In the genomic region with DNA sequence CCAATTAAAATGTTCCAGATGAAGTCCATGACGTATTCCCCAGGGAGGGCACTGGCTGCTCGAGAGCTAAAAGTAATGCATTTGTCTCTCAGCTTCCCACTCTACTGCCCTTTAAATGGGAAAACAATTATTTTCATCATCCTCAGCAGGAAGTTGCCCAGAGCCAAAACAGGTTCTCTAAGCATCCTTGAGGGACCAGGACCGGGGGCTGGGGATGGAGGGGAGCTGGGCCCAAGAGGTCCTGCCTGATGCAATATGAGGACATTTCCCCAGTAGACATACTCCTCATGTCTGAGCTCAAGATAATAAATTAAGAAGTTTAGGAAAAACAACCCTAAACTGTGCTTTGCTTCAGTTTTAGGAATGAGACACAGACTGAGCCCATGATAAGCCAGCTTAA, we compare ENCODE assay signal across 26 mouse cellular contexts.
A peak's percentile ranks its signal among the peaks of the same experiment; 100 is the strongest.
DNase-seq lines count a peak whose midpoint lies in the region; ATAC-seq lines count a peak whose summit lies in the region.
"Had no signal": no experiment of that assay in that cellular context is flagged by ENCODE, and none has a peak within 500 bp of the region (broad histone marks: within the 10 kb centered on the region; RNA-seq: fewer than 3 reads in every experiment).

No protein-coding gene starts in this region.

- no peak overlapping the region for H3K9ac ChIP-seq in forebrain, embryonic 14.5 days (ENCODE audit: low read length)
- H3K9ac ChIP-seq: embryonic facial prominence, embryonic 15.5 days; forebrain, postnatal 0 days; hindbrain, embryonic 13.5 days had no signal

- WGBS in forebrain, embryonic 10.5 days, result 23% methylated on average over 3 of the region's 3 CpGs
- 11% methylated on average over 3 of the region's 3 CpGs for WGBS in forebrain, embryonic 14.5 days

- peak overlapping the region; percentile 84 for H3K27ac ChIP-seq in forebrain, embryonic 10.5 days
- no peak overlapping the region for H3K27ac ChIP-seq in forebrain, embryonic 14.5 days (ENCODE audit: low read depth, low read length)
- H3K27ac ChIP-seq: embryonic facial prominence, embryonic 15.5 days; heart, adult 2 months; hindbrain, embryonic 13.5 days had no signal

- H3K4me3 ChIP-seq in forebrain, embryonic 10.5 days, result no peak overlapping the region
- H3K4me3 ChIP-seq in forebrain, embryonic 14.5 days (ENCODE audit: low read depth, low read length), result no peak overlapping the region
- H3K4me3 ChIP-seq: embryonic facial prominence, embryonic 15.5 days; heart, adult 2 months; hindbrain, embryonic 13.5 days had no signal

- H3K4me2 ChIP-seq in forebrain, embryonic 14.5 days (ENCODE audit: low read length), result no peak overlapping the region
- H3K4me2 ChIP-seq: embryonic facial prominence, embryonic 15.5 days; heart, embryonic 11.5 days; hindbrain, embryonic 13.5 days had no signal

- no peaks in the 10 kb centered on the region for H3K36me3 ChIP-seq in forebrain, embryonic 10.5 days (replicated peaks)
- no peaks in the 10 kb centered on the region for H3K36me3 ChIP-seq in forebrain, embryonic 14.5 days (ENCODE audit: control insufficient read depth, insufficient read depth, low read length)
- H3K36me3 ChIP-seq: embryonic facial prominence, embryonic 15.5 days; G1E; hindbrain, embryonic 13.5 days had no signal

- no peak for ATAC-seq in forebrain, embryonic 14.5 days
- ATAC-seq: forebrain, postnatal 0 days; hindbrain, embryonic 16.5 days; inflammation-experienced regulatory T-cells, adult 6 months; intestine, embryonic 16.5 days had no signal

- H3K9me3 ChIP-seq in forebrain, embryonic 10.5 days, result peaks cover 10% of the 10 kb centered on the region
- H3K9me3 ChIP-seq in forebrain, embryonic 14.5 days (replicated peaks; ENCODE audit: control insufficient read depth, low read length), result 0 out of 2 replicates have a peak, but pooled peaks cover 3% of the 10 kb centered on the region
- H3K9me3 ChIP-seq: embryonic facial prominence, embryonic 15.5 days; G1E had no signal

- H3K4me1 ChIP-seq in forebrain, embryonic 10.5 days, result peaks cover 39% of the 10 kb centered on the region
- no peaks in the 10 kb centered on the region; the same call in 1 of the 2 replicates for H3K4me1 ChIP-seq in forebrain, embryonic 14.5 days (ENCODE audit: control insufficient read depth, insufficient read depth, low read length)

- DNase-seq in forebrain, embryonic 10.5 days (ENCODE audit: extremely low spot score, low spot score), result no peak
- no peak for DNase-seq in forebrain, embryonic 14.5 days (ENCODE audit: low spot score)
- DNase-seq in heart, adult 11 months, result peak; percentile 74
- no peak for DNase-seq in heart, adult 8-10 months (ENCODE audit: low spot score)
- DNase-seq in MN1 (ENCODE audit: low spot score), result peak; percentile 49
- DNase-seq in frontal cortex, postnatal 14 days (ENCODE audit: low spot score in 2 of 2), result no peak
- DNase-seq: adrenal gland, adult 2 months; adrenal gland, postnatal 14 days; B cell, adult 2 months; cerebellum, adult 11-12 months; cerebellum, adult 8-10 months; cerebellum, postnatal 10 days; cerebellum, postnatal 36 days; embryo, embryonic 11 days; forebrain, postnatal 0 days; gastrocnemius, postnatal 25 days; heart, adult 2 months; kidney, adult 18-20 months had no signal

- no peaks in the 10 kb centered on the region for H3K27me3 ChIP-seq in forebrain, embryonic 10.5 days (ENCODE audit: poor library complexity, severe bottlenecking)
- H3K27me3 ChIP-seq in forebrain, embryonic 14.5 days (replicated peaks; ENCODE audit: control insufficient read depth, insufficient read depth, low read length), result no peaks in the 10 kb centered on the region
- H3K27me3 ChIP-seq: CH12.LX; embryonic facial prominence, embryonic 15.5 days; hindbrain, embryonic 13.5 days had no signal

Comparison
In these comparisons a context has a peak if more than half of its experiments do, and no peak if none do; other contexts are left out.
1. DNase-seq: peak in heart, adult 11 months (single experiment) and MN1 (single experiment); none in forebrain, embryonic 10.5 days (single experiment), forebrain, embryonic 14.5 days (single experiment), heart, adult 8-10 months (single experiment) and frontal cortex, postnatal 14 days (0 of 2).